Mouse (Mus musculus): ENCODE results near the gene Gm5294. TPM values are rescaled to one million over a fixed set of nuclear protein-coding genes. Genes with fewer than 3 reads are reported as not detected.

Gene Gm5294
- polyA plus RNA-seq (2012; rRNA removed), result not detected in 2 replicates

GRCm38 (mm10) chr5:138819780-138820179 is at the start of gene Gm5294:
TSS of gene Gm5294 (plus strand) at chr5:138820080.

Other genes with a start within 250 kb of the Gm5294 start
- gene Zfp68, start 200.3 kb upstream of the Gm5294 start, polyA plus RNA-seq (2012; rRNA removed), result 5.7 and 5.9 TPM in 2 replicates
- 2.7 and 2.8 TPM in 2 replicates for gene A430033K04Rik, start 197.2 kb upstream of the Gm5294 start, polyA plus RNA-seq (2012; rRNA removed)
- gene Fam20c, start 65.6 kb upstream of the Gm5294 start, polyA plus RNA-seq (2012; rRNA removed), result 5.0 and 5.5 TPM in 2 replicates
- 0.38 and 0.57 TPM in 2 replicates for gene Pdgfa, start 177.3 kb downstream of the Gm5294 start, polyA plus RNA-seq (2012; rRNA removed)